Mouse (Mus musculus) forebrain, embryonic 15.5 days (tissue): ENCODE measurements around the gene Mogs. TPM values are rescaled to one million over a fixed set of nuclear protein-coding genes. Genes with fewer than 3 reads are reported as not detected.

Source experiments
- ATAC-seq: fragments of 200-750 bp; cut with Nextera tagmentation; replicated peaks from 2 replicates; pipeline ENCODE4 v1.8.0; 2017; ENCODE audit warnings: mild to moderate bottlenecking, moderate TSS enrichment, moderate library complexity
- H3K27ac ChIP-seq: fragments of 300-500 bp; sonication (generic); replicated peaks from 2 replicates; pipeline ENCODE4 v1.5.1; 2015; ENCODE audit warnings: mild to moderate bottlenecking, inconsistent platforms
- H3K27me3 ChIP-seq: fragments of 300-500 bp; sonication (generic); 2 replicates; pipeline ENCODE4 v1.6.1; 2015; ENCODE audit warnings: inconsistent platforms
- H3K36me3 ChIP-seq: fragments of 300-500 bp; sonication (generic); 2 replicates; pipeline ENCODE4 v1.6.1; 2015; ENCODE audit warnings: mild to moderate bottlenecking, inconsistent platforms
- H3K4me1 ChIP-seq: fragments of 300-500 bp; sonication (generic); 2 replicates; pipeline ENCODE4 v1.6.1; 2015; ENCODE audit warnings: inconsistent platforms
- H3K4me2 ChIP-seq: fragments of 300-500 bp; sonication (generic); replicated peaks from 2 replicates; pipeline ENCODE4 v1.6.1; 2015; ENCODE audit warnings: mild to moderate bottlenecking, inconsistent platforms
- H3K4me3 ChIP-seq: fragments of 300-500 bp; sonication (generic); 2 replicates; pipeline ENCODE4 v1.5.1; 2015; ENCODE audit warnings: mild to moderate bottlenecking, inconsistent platforms
- H3K9ac ChIP-seq: fragments of 300-500 bp; sonication (generic); replicated peaks from 2 replicates; pipeline ENCODE4 v1.6.1; 2015; ENCODE audit warnings: mild to moderate bottlenecking, inconsistent platforms
- H3K9me3 ChIP-seq: fragments of 300-500 bp; sonication (generic); 2 replicates; pipeline ENCODE4 v1.6.1; 2016; ENCODE audit warnings: inconsistent platforms
- WGBS: fragments of 180-500 bp; shearing (Covaris S2); methylation state at CpG from one replicate; pipeline ENCODE4 v1.1.7; 2015; ENCODE audit warnings: mixed read lengths; 5-methylcytosine and 5-hydroxymethylcytosine counted together
- polyA plus RNA-seq: library from polyadenylated mRNA; unstranded; fragments of >200 nt; fragmentation: Nextera tagmentation; extraction: Ambion mirVana; gene quantifications from 2 replicates; pipeline ENCODE4 v1.2.1, GENCODE M21; 2015

Mogs gene
- polyA plus RNA-seq, 1 experiment from 2014 or later = 26.7 TPM

- H3K36me3 ChIP-seq = no peaks in the 10 kb centered on the region
- 85% methylated on average over 9 of the region's 9 CpGs for WGBS
- no peak overlapping the region for H3K9ac ChIP-seq
- no peak overlapping the region for H3K4me3 ChIP-seq
- no peak overlapping the region for H3K27ac ChIP-seq
- no peak overlapping the region for H3K4me2 ChIP-seq
- H3K9me3 ChIP-seq = no peaks in the 10 kb centered on the region
- peaks cover 8% of the 10 kb centered on the region for H3K4me1 ChIP-seq
- ATAC-seq = no peak
- H3K27me3 ChIP-seq = peaks cover 5% of the 10 kb centered on the region; the same call in 1 of the 2 replicates
Observed at GRCm38 (mm10) chr6:83132176-83132919, 17.1 kb downstream of the Mogs start.

DNA sequence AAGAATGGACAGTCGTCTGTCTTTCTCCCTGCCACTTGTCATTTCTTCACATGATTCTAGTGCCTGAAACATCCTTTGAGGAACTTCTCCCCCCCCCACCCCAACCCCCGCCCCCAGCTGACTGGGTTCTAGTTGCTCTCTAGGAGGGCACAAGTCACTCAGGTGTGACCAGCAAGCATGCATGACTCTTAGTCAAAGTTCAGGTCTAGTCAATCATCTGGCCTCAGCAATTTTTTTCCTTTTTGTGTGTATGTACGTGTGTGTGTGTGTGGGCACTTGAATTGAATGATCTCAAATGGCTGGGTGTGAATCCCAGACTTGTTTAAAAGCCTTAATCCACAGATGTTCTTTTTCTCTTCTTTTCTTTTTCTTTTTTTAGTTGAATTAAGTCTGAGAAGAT is 18.9 kb downstream of the Mogs start:
- no peak overlapping the region for H3K4me2 ChIP-seq
- no peaks in the 10 kb centered on the region for H3K9me3 ChIP-seq
- ATAC-seq = no peak
- no peak overlapping the region for H3K4me3 ChIP-seq
- H3K9ac ChIP-seq = no peak overlapping the region
- no peak overlapping the region for H3K27ac ChIP-seq
- 62% methylated on average over 3 of the region's 3 CpGs for WGBS
- peaks cover 5% of the 10 kb centered on the region; the same call in 1 of the 2 replicates for H3K27me3 ChIP-seq
- H3K36me3 ChIP-seq = no peaks in the 10 kb centered on the region
- peaks cover 20% of the 10 kb centered on the region for H3K4me1 ChIP-seq

DNA sequence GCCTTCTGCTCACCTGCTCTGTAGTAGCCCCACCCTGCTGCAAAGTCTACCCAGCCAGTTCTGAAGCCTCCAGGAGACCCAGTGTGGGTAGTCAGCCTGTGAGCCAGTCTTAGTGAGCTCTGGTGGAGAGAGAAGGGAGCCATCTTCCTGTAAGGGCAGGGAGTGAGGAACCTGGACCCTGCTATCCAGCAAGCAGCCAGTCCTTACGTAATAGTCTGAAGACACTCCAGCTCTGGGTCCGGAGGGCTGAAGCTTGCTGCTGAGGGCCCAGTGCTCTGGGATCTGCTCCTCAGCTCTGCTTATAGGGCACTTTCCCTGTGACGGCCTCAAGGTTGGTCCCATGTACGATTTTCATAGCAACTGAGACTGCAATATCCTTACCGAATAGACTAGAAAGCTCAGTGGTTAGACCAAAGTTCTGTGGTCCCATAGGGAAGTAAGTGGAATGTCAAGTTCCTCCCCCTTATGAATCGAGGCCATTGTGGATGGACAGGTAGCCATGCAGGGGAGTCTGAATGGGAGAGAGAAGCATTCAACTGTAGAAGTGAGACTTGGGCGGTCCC is 19.7 kb downstream of the Mogs start, which contains the start of gene Rtkn:
Gene Rtkn (plus strand): TSS at position 513 of the 563 bp plus-strand sequence.
- Histone ChIP-seq H3K9ac (no peak within 1 kb of the TSS), H3K4me3 (0 out of 2 replicates have a peak within 1 kb of the TSS, but pooled peaks have one; percentile 6)

DNA sequence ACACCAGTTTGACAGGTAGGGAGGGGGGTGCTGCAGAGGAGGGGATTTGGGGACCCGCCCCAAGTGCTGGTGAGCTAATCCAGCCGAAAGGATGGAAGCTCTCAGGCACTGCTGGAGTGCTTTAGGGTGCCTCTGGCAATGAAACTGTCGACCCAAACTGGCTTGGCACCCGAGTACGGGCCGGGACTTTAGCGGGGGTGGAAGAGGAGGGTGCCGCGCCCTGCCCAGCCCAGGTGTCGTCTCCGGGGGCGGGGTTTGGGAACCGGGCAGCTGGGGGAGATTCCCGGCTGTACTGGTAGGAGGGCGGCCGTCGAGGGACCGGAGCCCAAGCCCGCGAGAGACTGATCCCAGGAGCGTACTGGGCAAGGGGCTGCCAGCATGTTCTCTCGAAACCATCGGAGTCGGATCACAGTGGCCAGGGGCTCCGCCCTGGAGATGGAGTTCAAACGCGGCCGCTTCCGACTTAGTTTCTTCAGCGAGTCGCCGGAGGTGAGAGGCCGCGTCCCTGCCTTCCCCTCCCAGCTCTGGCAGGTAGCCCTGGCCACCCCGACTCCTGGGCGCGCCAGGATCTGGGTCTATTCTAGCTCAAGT is 20.4 kb downstream of the Mogs start:
- Histone ChIP-seq H3K4me1 (peaks cover 20% of the 10 kb centered on the region), H3K4me3 (0 out of 2 replicates have a peak overlapping the region, but pooled peaks have one; percentile 6), H3K9me3 (no peaks in the 10 kb centered on the region), H3K27ac (no peak overlapping the region), H3K27me3 (peaks cover 5% of the 10 kb centered on the region; the same call in 1 of the 2 replicates), H3K36me3 (no peaks in the 10 kb centered on the region), H3K9ac (no peak overlapping the region), H3K4me2 (peak overlapping the region; percentile 9; the same call in 1 of the 2 replicates)
- WGBS = 5% methylated on average over 37 of the region's 37 CpGs
- ATAC-seq = no peak

More for the DNA sequence above, 19.7 kb downstream of the Mogs start, which contains the start of gene Rtkn:
- Histone ChIP-seq H3K9me3 (no peaks in the 10 kb centered on the region), H3K27me3 (peaks cover 5% of the 10 kb centered on the region; the same call in 1 of the 2 replicates), H3K4me2 (peak within 1 kb of the TSS; percentile 9; the same call in 1 of the 2 replicates), H3K4me1 (peaks cover 20% of the 10 kb centered on the region), H3K36me3 (no peaks in the 10 kb centered on the region), H3K27ac (no peak within 1 kb of the TSS)
- ATAC-seq = no peak
- 60% methylated on average over 7 of the region's 7 CpGs for WGBS

GRCm38 (mm10) chr6:83136291-83136880 is 21.1 kb downstream of the Mogs start:
- Histone ChIP-seq H3K9me3 (no peaks in the 10 kb centered on the region), H3K27ac (peak overlapping the region; percentile 64), H3K4me1 (peaks cover 20% of the 10 kb centered on the region), H3K36me3 (no peaks in the 10 kb centered on the region), H3K4me2 (peak overlapping the region; percentile 47), H3K4me3 (peak overlapping the region; percentile 35), H3K27me3 (peaks cover 5% of the 10 kb centered on the region; the same call in 1 of the 2 replicates), H3K9ac (peak overlapping the region; percentile 46; the same call in 1 of the 2 replicates)
- WGBS = 22% methylated on average over 5 of the region's 5 CpGs
- ATAC-seq = 0 out of 2 replicates have a peak, but pooled peaks have one; percentile 7

DNA sequence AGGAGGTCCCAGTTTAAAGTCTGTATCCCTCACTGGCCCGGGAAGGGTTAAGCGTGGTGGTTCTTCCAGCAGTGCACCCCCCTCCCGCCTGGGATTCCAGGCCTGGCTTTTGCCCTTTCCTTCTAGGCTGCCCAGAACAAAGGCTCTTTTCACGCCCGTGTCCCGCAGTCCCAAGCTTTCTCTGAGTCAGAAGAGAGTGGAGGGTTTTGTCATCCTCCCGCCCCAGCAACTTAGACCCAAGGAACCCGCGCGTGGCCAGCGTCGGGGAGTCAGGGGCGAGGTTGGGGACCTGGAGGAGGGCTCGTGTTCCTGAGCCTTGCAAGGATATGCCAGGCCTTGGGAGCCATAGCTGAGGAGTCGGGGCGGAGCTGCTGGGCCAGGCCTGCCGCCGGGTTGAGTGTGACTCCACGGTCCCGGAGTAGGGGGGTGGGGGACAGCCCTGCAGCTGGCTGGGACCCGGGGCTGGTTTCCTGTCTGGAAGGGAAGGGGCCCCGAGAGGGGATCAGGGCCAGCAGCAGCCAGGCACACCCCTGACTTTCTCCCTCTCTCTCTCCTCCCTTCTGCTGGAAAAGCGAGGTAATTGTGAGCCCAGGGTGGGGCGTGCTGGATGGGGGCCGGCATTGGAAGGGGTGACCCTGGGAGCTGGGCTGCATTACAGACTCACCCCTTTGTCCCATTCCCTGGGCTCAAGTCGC is 21.7 kb downstream of the Mogs start:
- ATAC-seq = peak; percentile 67
- Histone ChIP-seq H3K9ac (peak overlapping the region; percentile 46), H3K4me2 (peak overlapping the region; percentile 47), H3K9me3 (no peaks in the 10 kb centered on the region), H3K4me3 (peak overlapping the region; percentile 35), H3K27ac (peak overlapping the region; percentile 64), H3K4me1 (peaks cover 22% of the 10 kb centered on the region), H3K36me3 (no peaks in the 10 kb centered on the region), H3K27me3 (peaks cover 5% of the 10 kb centered on the region; the same call in 1 of the 2 replicates)
- 2% methylated on average over 26 of the region's 26 CpGs for WGBS

DNA sequence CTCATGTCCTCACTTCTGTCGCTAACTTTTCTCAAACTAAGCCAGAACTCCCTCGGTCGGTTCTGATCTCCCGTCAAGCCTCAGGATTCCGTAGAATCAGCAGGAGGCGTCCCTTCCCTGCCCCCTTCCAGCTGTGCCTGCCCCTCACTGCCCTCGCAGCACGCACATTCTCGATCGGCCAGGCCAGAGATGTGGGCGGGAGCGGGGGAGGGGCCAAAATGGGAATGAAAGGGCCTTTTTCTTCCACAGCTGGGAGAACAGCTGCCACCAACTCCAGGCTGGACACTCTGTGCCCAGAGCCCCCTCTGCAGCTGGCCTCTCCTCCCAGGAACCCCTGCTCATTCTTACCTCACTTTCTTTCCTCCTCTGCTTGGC is 22.3 kb downstream of the Mogs start:
- Histone ChIP-seq H3K4me2 (peak overlapping the region; percentile 47), H3K4me1 (peaks cover 27% of the 10 kb centered on the region), H3K4me3 (peak overlapping the region; percentile 35), H3K27me3 (peaks cover 5% of the 10 kb centered on the region; the same call in 1 of the 2 replicates), H3K9ac (peak overlapping the region; percentile 46), H3K27ac (peak overlapping the region; percentile 64), H3K9me3 (no peaks in the 10 kb centered on the region), H3K36me3 (no peaks in the 10 kb centered on the region)
- peak; percentile 37 for ATAC-seq
- WGBS = 1% methylated on average over 12 of the region's 12 CpGs

DNA sequence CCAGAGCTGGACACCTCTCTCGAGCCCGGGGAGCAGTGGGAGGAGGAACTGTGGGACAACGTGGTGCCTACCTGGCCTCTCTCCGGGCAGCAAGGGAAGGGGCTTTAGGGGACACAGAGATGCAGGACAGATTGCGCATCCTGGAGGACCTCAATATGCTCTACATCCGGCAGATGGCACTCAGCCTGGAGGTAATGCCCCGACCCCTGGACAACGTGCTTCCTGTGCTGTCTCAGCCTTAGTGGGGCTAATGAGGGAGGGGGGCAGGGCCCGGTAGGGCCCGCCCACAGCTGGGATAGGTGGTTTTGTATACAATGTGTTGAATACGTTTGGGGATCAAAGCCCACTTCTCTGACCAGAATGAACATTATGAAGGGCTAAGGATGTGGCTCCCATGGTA is 22.8 kb downstream of the Mogs start:
- 2% methylated on average over 11 of the region's 11 CpGs for WGBS
- Histone ChIP-seq H3K27me3 (peaks cover 5% of the 10 kb centered on the region; the same call in 1 of the 2 replicates), H3K9ac (peak overlapping the region; percentile 46; the same call in 1 of the 2 replicates), H3K27ac (peak overlapping the region; percentile 64), H3K4me1 (peaks cover 27% of the 10 kb centered on the region), H3K4me3 (peak overlapping the region; percentile 35), H3K9me3 (no peaks in the 10 kb centered on the region), H3K36me3 (no peaks in the 10 kb centered on the region), H3K4me2 (peak overlapping the region; percentile 47)
- no peak for ATAC-seq

DNA sequence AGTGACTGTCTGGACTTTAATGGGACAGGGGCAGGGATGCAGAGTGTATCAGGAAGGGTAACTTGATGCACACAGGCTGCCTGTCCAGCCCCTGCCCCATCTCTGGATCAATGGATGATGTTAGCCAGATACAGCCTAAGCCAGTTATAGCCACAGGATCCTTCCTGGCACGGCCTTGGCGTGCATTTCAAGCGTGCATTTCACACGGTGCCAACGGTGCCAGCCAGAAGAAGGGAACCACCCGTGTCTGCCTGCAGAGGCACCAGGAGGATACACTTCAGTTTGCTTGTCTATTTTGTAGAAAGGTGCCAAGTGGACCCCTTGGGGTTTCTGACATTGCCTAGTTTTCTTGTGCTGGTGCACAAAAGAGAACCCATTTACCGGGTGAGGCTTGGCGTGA is 24.7 kb downstream of the Mogs start:
- WGBS = 88% methylated on average over 8 of the region's 8 CpGs

GRCm38 (mm10) chr6:83141636-83142035 is 26.3 kb downstream of the Mogs start:
- 41% methylated on average over 4 of the region's 4 CpGs for WGBS
- no peak overlapping the region for H3K4me3 ChIP-seq

More for the DNA sequence above, 24.7 kb downstream of the Mogs start:
- peaks cover 27% of the 10 kb centered on the region for H3K4me1 ChIP-seq
- no peak overlapping the region for H3K4me2 ChIP-seq
- no peaks in the 10 kb centered on the region for H3K9me3 ChIP-seq
- no peak for ATAC-seq
- no peak overlapping the region for H3K27ac ChIP-seq
- H3K4me3 ChIP-seq = no peak overlapping the region
- H3K27me3 ChIP-seq = peaks cover 2% of the 10 kb centered on the region; the same call in 1 of the 2 replicates
- no peaks in the 10 kb centered on the region for H3K36me3 ChIP-seq
- no peak overlapping the region for H3K9ac ChIP-seq

GRCm38 (mm10) chr6:83142211-83142731 is 27.0 kb downstream of the Mogs start:
- H3K9ac ChIP-seq = peak overlapping the region; percentile 53
- H3K27me3 ChIP-seq = no peaks in the 10 kb centered on the region; the same call in 1 of the 2 replicates
- H3K4me3 ChIP-seq = peak overlapping the region; percentile 38
- peak overlapping the region; percentile 56 for H3K4me2 ChIP-seq
- WGBS = 2% methylated on average over 41 of the region's 41 CpGs
- H3K36me3 ChIP-seq = no peaks in the 10 kb centered on the region
- ATAC-seq = peak; percentile 23; the same call in 1 of the 2 replicates
- no peaks in the 10 kb centered on the region for H3K9me3 ChIP-seq
- no peak overlapping the region for H3K27ac ChIP-seq
- peaks cover 20% of the 10 kb centered on the region for H3K4me1 ChIP-seq

More at GRCm38 (mm10) chr6:83141636-83142035, 26.3 kb downstream of the Mogs start:
- ATAC-seq = no peak
- no peak overlapping the region for H3K27ac ChIP-seq
- H3K27me3 ChIP-seq = no peaks in the 10 kb centered on the region; the same call in 1 of the 2 replicates
- peak overlapping the region; percentile 56; the same call in 1 of the 2 replicates for H3K4me2 ChIP-seq
- peak overlapping the region; percentile 53; the same call in 1 of the 2 replicates for H3K9ac ChIP-seq
- no peaks in the 10 kb centered on the region for H3K9me3 ChIP-seq
- peaks cover 26% of the 10 kb centered on the region for H3K4me1 ChIP-seq
- no peaks in the 10 kb centered on the region for H3K36me3 ChIP-seq
